15 mouse cellular contexts compared by ENCODE assay signal in the genomic region with DNA sequence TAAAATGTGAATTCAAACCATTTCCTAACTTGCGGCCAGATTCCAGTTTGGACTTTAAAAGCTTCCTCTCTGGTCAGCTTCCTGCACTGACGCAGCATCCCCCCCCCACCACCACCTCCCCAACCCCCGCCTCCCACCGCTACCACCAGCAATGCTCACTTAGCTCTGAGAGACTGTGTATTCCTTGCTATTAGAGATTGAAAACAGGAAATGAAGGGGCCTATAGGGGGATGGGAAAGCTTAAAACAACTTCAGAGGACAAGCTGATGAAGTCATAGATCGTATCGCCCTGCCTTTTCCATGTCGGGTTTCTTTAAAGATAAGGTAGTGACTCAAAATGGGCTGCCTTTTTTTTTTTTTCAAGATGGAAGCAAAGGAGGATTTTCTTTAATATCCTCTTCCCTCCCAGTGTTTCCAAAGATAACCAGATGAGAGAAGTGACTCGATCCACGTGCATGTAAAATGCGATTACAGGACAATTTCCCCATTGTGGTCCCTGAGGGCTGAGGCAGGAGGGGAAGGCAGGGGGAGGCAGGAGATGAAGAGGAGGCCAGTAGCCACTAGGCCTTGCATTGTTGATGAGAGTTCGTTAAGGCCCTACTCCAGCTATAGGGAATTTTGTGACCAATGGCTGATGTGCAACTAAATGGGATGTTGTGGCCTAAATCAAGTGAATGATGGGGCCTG. TPM values are rescaled to one million over a fixed set of nuclear protein-coding genes. Genes with fewer than 3 reads are reported as not detected.
A peak's percentile ranks its signal among the peaks of the same experiment; 100 is the strongest.
DNase-seq lines count a peak whose midpoint lies in the region; ATAC-seq lines count a peak whose summit lies in the region.
"Had no signal": no experiment of that assay in that cellular context is flagged by ENCODE, and none has a peak within 500 bp of the region (broad histone marks: within the 10 kb centered on the region; RNA-seq: fewer than 3 reads in every experiment).

No protein-coding gene starts in this region.

- peaks cover 11% of the 10 kb centered on the region for H3K4me1 ChIP-seq in intestine, embryonic 16.5 days (ENCODE audit: control insufficient read depth, insufficient read depth, low read length)
- H3K4me1 ChIP-seq in intestine, embryonic 15.5 days (replicated peaks) = peaks cover 3% of the 10 kb centered on the region

- no peaks in the 10 kb centered on the region for H3K36me3 ChIP-seq in intestine, embryonic 16.5 days (ENCODE audit: control insufficient read depth, insufficient read depth, low read length)
- no peaks in the 10 kb centered on the region for H3K36me3 ChIP-seq in intestine, embryonic 15.5 days

- ATAC-seq in intestine, embryonic 16.5 days = no peak
- no peak for ATAC-seq in intestine, embryonic 15.5 days
- ATAC-seq in activated CD4-positive, CD25-positive, alpha-beta regulatory T cell, adult 4 months = peak; percentile 55
- ATAC-seq: hindbrain, postnatal 0 days had no signal

- no peaks in the 10 kb centered on the region; the same call in 1 of the 2 replicates for H3K27me3 ChIP-seq in intestine, embryonic 16.5 days (replicated peaks; ENCODE audit: control insufficient read depth, insufficient read depth, low read length)
- H3K27me3 ChIP-seq in intestine, embryonic 15.5 days (replicated peaks) = peaks cover 8% of the 10 kb centered on the region; the same call in 1 of the 2 replicates

- 45% methylated on average over 11 of the region's 11 CpGs for WGBS in intestine, embryonic 16.5 days
- 46% methylated on average over 11 of the region's 11 CpGs for WGBS in intestine, embryonic 15.5 days

- DNase-seq in induced T-regulatory cell, adult 2 months (ENCODE audit: low read depth) = peak; percentile 56
- DNase-seq in lung, postnatal 14 days = peak; percentile 13
- no peak for DNase-seq in gastrocnemius, adult 8-10 months (ENCODE audit: low spot score in 2 of 2)
- no peak for DNase-seq in left cerebral cortex, postnatal 14 days (ENCODE audit: low spot score in 2 of 2)
- no peak for DNase-seq in ovary, postnatal 10 days (ENCODE audit: low spot score)
- DNase-seq: cerebellum, adult 11 months; thymus, postnatal 14 days had no signal

- intact Hi-C loops in left cerebral cortex, postnatal 14 days (cut with DNase I) = no loop called here

- no peak overlapping the region for H3K9ac ChIP-seq in intestine, embryonic 16.5 days (ENCODE audit: low read depth, low read length)
- H3K9ac ChIP-seq in intestine, embryonic 15.5 days = no peak overlapping the region

- no peak overlapping the region for H3K4me3 ChIP-seq in intestine, embryonic 16.5 days (ENCODE audit: low read length)
- no peak overlapping the region for H3K4me3 ChIP-seq in intestine, embryonic 15.5 days (replicated peaks)
- H3K4me3 ChIP-seq: erythroblast, embryonic 14.5 days; myocyte had no signal

- H3K27ac ChIP-seq in intestine, embryonic 16.5 days (ENCODE audit: low read length) = peak overlapping the region; percentile 45
- H3K27ac ChIP-seq in intestine, embryonic 15.5 days = no peak overlapping the region
- H3K27ac ChIP-seq: hindbrain, postnatal 0 days had no signal

- H3K4me2 ChIP-seq in intestine, embryonic 16.5 days (ENCODE audit: low read depth, low read length) = no peak overlapping the region
- no peak overlapping the region for H3K4me2 ChIP-seq in intestine, embryonic 15.5 days (replicated peaks)

- no peaks in the 10 kb centered on the region for H3K9me3 ChIP-seq in intestine, embryonic 16.5 days (ENCODE audit: control insufficient read depth, low read length)
- no peaks in the 10 kb centered on the region for H3K9me3 ChIP-seq in intestine, embryonic 15.5 days

RNA-seq across cellular contexts. Expression of a gene that starts 44.4 kb away (rescaled TPM):
- not detected in 2 replicates for polyA plus RNA-seq in intestine, embryonic 16.5 days (2015; fragmentation: Nextera tagmentation; extraction: Ambion mirVana)
- not detected in 2 replicates for polyA plus RNA-seq in intestine, embryonic 15.5 days (2015; fragmentation: Nextera tagmentation; extraction: Ambion mirVana)
- polyA plus RNA-seq in activated CD4-positive, CD25-positive, alpha-beta regulatory T cell, adult 4 months (2017; shearing (Covaris generic)) = not detected
- not detected for total RNA-seq in gastrocnemius, adult 8-10 months (2022)
- not detected for total RNA-seq in left cerebral cortex, postnatal 14 days (2021)
- total RNA-seq: adrenal gland, postnatal 14 days; hindbrain, postnatal 0 days; left cerebral cortex, postnatal 36 days had no signal
- polyA plus RNA-seq: erythroblast, embryonic 14.5 days; hindbrain, postnatal 0 days; myocyte had no signal

RNA-seq across cellular contexts. Expression of a gene that starts 47.6 kb away (rescaled TPM):
- not detected in 2 replicates for polyA plus RNA-seq in intestine, embryonic 16.5 days (2015; fragmentation: Nextera tagmentation; extraction: Ambion mirVana)
- not detected in 2 replicates for polyA plus RNA-seq in intestine, embryonic 15.5 days (2015; fragmentation: Nextera tagmentation; extraction: Ambion mirVana)
- not detected for polyA plus RNA-seq in activated CD4-positive, CD25-positive, alpha-beta regulatory T cell, adult 4 months (2017; shearing (Covaris generic))
- total RNA-seq in gastrocnemius, adult 8-10 months (2022) = not detected
- not detected for total RNA-seq in left cerebral cortex, postnatal 14 days (2021)
- total RNA-seq: adrenal gland, postnatal 14 days; hindbrain, postnatal 0 days; left cerebral cortex, postnatal 36 days had no signal
- polyA plus RNA-seq: erythroblast, embryonic 14.5 days; hindbrain, postnatal 0 days; myocyte had no signal

RNA-seq across cellular contexts. Expression of a gene that starts 50.8 kb away (rescaled TPM):
- not detected in 2 replicates for polyA plus RNA-seq in intestine, embryonic 16.5 days (2015; fragmentation: Nextera tagmentation; extraction: Ambion mirVana)
- polyA plus RNA-seq in intestine, embryonic 15.5 days (2015; fragmentation: Nextera tagmentation; extraction: Ambion mirVana) = not detected in 2 replicates
- not detected for polyA plus RNA-seq in activated CD4-positive, CD25-positive, alpha-beta regulatory T cell, adult 4 months (2017; shearing (Covaris generic))
- total RNA-seq in gastrocnemius, adult 8-10 months (2022) = not detected
- not detected for total RNA-seq in left cerebral cortex, postnatal 14 days (2021)
- total RNA-seq: adrenal gland, postnatal 14 days; hindbrain, postnatal 0 days; left cerebral cortex, postnatal 36 days had no signal
- polyA plus RNA-seq: erythroblast, embryonic 14.5 days; hindbrain, postnatal 0 days; myocyte had no signal

RNA-seq across cellular contexts. Expression of a gene that starts 54.0 kb away (rescaled TPM):
- polyA plus RNA-seq in intestine, embryonic 16.5 days (2015; fragmentation: Nextera tagmentation; extraction: Ambion mirVana) = not detected in 2 replicates
- not detected in 2 replicates for polyA plus RNA-seq in intestine, embryonic 15.5 days (2015; fragmentation: Nextera tagmentation; extraction: Ambion mirVana)
- polyA plus RNA-seq in activated CD4-positive, CD25-positive, alpha-beta regulatory T cell, adult 4 months (2017; shearing (Covaris generic)) = not detected
- total RNA-seq in gastrocnemius, adult 8-10 months (2022) = not detected
- not detected for total RNA-seq in left cerebral cortex, postnatal 14 days (2021)
- total RNA-seq: adrenal gland, postnatal 14 days; hindbrain, postnatal 0 days; left cerebral cortex, postnatal 36 days had no signal
- polyA plus RNA-seq: erythroblast, embryonic 14.5 days; hindbrain, postnatal 0 days; myocyte had no signal

RNA-seq across cellular contexts. Expression of a gene that starts 57.1 kb away (rescaled TPM):
- not detected in 2 replicates for polyA plus RNA-seq in intestine, embryonic 16.5 days (2015; fragmentation: Nextera tagmentation; extraction: Ambion mirVana)
- not detected in 2 replicates for polyA plus RNA-seq in intestine, embryonic 15.5 days (2015; fragmentation: Nextera tagmentation; extraction: Ambion mirVana)
- polyA plus RNA-seq in activated CD4-positive, CD25-positive, alpha-beta regulatory T cell, adult 4 months (2017; shearing (Covaris generic)) = not detected
- not detected for total RNA-seq in gastrocnemius, adult 8-10 months (2022)
- not detected for total RNA-seq in left cerebral cortex, postnatal 14 days (2021)
- total RNA-seq: adrenal gland, postnatal 14 days; hindbrain, postnatal 0 days; left cerebral cortex, postnatal 36 days had no signal
- polyA plus RNA-seq: erythroblast, embryonic 14.5 days; hindbrain, postnatal 0 days; myocyte had no signal

Comparison
In these comparisons a context has a peak if more than half of its experiments do, and no peak if none do; other contexts are left out.
1. DNase-seq: peak in induced T-regulatory cell, adult 2 months (single experiment) and lung, postnatal 14 days (single experiment); none in gastrocnemius, adult 8-10 months (0 of 2), left cerebral cortex, postnatal 14 days (0 of 2) and ovary, postnatal 10 days (single experiment).